Mouse (Mus musculus) ZHBTc4 (cell line): ENCODE results near the gene Tmem131l.
"Not testable (repeated sequence)": the region's sequence is repeated elsewhere in the genome, so short reads cannot be mapped to it uniquely, and the experiment has no call there.

ENCODE experiments used
- DNase-seq: peaks from one replicate; pipeline ENCODE4 v3.0.0-alpha.2; 2011; ENCODE audit warnings: low read depth, low spot score

Tmem131l gene

DNA sequence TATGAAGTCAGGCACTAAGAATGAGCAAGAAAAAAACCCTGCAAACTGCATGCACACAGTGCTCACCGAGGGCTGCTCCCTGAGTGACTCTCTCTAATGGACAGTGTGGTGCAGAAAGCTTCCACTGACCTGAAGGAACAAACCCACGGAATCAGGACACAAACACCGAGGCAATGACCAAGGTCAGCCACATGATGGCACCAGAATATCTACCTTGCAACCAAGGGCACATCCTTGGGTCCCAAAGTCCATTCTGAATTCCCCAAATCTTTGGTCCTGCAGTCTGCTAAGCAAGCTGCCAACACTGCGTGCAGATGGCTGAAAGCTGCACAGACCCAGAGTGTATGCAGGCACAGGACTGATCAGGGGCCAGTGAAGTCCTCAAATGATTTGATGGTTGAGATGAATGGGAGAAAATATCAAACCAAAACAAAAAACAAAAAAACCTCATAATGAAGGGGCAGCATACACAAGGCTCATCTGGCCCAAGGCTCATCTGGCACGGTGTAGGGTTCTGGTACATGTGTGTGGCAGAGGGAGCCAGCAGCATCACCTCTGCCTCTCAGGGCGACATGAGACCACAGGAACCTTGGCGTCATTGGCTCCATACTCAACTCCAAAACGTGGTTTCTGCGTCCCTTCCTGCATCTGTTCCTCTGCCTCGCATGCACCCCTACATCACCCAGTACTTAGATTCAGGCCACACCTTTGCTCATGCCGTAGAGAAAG, 124.0 kb downstream of the Tmem131l start:
- DNase-seq, result peak; percentile 71

DNA sequence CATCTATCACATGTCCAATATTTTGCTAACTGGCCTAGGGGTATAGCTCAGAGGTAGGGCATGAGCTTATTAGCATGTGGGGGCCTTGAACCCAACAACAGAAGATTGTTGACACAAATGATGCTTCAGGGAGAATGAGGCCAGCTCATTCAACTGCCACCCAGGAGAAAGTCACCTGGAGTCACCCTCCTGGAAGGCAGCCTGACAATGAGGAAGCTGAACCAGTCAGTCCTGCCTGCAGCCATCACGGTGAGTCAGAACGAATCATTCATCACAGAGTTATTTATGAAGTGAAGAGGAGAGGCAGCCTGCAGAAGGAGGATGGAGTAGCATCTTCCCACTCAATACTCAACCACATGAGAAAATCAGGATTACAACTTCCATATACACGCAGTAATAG, 124.9 kb downstream of the Tmem131l start:
- DNase-seq, result no peak

DNA sequence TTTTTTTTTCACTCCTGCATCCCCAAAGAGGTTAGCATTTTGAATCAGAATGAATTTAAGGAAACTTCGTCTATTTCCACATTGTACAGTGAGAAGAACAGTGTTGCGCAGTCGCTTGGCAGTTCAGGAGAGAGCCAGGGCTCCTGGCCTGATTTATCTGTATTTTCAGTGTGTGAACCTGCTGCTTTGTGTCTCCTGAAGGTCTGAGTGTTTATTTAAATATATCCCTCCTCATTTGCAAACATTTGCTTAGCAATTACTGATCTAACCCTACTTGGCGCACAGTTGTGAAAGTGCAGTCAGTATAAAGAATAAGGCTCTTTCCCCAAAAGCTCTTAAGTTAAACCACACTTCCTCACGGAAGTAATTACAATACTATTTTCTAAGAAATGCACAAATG, 129.3 kb downstream of the Tmem131l start:
- no peak for DNase-seq

DNA sequence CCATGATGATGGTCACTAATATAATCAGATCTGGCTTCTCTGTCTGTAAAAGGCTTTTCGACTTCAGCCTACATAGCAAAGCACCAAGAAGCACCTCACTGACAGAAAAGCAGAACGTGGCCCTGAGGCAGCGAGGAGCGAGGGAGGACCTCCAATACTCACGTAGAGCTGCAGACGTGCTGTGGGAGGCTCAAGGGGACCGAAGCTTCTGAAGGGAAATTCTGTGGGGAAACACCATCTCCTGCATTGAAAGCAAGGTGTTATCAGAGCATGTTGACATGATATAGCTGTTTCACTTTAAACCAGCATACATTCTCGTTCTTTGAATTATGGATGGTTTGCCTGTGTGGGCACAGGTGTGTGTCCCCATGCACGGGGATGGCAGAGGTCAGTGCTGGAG, 133.8 kb downstream of the Tmem131l start:
- DNase-seq, result no peak

DNA sequence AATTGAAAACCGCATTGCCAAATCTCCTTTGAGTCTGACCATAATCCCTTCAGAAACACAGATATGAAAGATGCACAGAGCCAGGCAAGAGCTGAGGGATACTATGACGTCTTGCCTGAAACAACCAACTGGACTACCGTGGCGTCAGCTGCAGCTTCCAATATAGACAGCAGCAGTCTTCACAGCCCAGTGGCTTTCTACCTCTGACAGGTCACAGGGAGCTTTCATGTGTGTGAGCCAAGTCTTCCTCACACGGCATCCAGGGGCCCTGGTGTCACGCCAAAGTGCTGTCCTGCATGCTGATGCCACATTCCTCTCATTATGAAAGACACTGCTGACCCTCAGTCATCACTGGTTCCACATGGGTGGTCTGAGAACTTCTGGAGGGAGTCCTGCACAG, 134.8 kb downstream of the Tmem131l start:
- no peak for DNase-seq

DNA sequence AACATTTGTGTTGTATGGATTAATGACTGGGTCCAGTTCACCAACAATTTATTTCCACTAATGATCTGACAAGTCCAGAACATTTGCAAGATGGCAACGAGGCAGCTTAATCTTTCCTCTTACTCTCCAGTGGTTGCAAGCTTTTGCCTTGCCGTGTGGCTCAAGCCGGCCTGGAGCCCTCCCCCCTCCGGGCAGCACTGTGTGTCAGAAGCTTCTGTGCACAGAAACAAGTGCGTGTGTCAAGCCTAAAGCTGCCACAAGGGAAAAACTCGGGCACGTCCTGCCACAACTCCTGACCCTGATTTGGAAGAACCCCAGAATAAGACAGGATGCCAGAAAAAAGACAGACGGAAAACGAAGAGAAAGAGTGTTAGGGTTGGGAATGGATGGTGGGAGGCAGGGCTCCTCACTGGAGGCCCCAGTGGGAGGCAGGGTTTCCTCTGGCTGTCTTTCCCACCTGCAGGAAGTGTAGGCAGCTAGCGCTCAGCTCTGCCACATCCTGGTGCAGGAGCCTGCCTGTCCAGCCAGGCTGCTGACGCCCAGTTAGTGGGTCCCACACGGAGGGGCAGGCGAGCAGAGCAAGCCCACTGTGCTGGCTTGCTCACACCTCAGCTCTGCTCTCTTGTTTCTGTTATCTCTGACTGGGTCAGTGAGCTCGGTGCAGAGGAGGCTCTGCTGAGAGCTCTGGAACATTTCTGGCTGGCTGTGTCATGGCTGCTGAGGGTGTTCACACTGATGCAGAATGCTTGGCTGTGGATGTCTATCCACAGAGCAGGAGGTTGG, 135.6 kb downstream of the Tmem131l start:
- no peak for DNase-seq

DNA sequence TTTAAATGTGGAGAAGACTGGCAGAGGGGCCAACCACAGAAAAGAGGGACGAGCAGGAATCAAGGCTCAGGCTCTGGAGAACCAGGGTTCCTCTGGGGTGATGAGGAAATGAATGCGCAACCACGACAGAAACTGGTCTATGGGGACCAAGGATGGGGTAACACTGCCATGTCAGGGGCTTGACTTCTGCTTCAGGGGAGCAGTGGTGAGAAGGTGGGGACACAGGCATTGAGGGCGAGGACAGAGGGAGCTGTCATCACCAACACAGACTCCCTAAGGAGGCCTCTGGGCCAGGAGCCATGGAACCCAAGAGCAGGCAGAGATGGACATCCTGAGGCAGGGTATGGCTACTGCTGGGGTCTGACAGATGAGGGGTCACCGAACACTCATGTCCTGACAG, 137.0 kb downstream of the Tmem131l start:
- DNase-seq, result no peak

DNA sequence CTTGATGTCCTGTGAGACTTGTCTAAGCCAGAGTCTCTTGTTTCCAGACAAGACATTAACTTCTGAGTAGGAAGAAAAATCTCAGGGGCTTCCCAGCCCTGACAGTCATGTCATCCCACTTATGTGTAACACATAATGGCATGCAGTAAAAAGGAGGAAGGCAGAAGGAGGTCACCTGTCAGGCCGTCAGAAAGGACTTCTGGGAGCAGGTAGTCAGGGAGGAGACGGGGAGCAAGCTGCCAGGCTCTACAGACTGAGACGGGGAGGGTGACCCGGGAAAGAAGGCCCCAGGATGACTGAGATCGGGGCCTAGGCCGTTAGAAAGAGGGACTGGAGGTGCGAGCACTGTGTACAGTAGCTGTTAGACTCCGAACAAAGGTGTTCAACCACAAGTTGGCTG, 137.5 kb downstream of the Tmem131l start:
- no peak for DNase-seq

DNA sequence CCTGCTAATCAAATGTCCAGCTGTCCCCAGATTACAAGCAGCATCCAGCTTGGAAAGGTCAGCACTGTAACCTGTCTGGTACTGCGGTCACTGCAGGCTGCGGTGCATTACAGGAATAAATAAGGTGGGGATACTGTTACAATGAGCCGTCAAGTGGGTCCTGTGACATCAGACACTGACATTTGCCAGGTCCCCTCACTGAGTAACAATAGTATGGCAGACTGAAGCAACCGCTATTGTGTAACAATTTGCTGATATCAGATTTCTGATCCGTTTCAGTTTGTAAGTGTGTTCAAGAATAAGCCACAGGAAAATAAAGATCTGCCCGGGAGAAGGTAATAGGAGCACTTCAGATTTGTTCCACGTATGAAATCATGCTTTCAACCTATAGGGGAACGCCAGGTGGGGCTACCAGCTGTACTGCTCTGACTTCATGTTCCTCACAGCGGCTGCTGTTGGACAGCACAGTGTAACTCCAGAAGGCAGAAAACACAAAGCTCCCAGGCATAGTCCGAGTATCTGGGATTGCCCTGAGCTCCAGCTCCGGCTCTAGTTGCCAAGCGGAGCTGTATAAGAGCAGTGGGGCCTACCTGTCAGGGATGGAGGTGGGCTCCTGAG, 139.1 kb downstream of the Tmem131l start:
- DNase-seq, result no peak

DNA sequence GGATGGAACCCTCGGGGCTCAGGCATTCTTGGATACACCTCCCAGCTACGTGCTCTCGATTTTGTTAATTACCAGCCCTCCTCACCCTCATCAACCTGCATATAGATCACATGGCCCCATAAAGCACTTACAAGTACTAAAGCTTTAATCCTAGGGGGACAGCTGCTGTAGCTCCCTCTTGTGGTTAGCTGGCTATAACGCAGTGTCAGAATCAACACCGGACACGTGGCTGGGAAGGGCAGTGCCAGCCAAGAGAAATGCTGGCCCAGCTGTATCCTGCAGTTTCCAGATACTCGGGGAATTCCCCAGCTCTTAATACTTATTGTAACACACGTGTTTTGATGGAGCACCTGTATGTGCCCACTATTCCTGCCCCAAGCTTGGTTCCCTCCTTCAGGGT, 140.4 kb downstream of the Tmem131l start:
- peak; percentile 79 for DNase-seq

DNA sequence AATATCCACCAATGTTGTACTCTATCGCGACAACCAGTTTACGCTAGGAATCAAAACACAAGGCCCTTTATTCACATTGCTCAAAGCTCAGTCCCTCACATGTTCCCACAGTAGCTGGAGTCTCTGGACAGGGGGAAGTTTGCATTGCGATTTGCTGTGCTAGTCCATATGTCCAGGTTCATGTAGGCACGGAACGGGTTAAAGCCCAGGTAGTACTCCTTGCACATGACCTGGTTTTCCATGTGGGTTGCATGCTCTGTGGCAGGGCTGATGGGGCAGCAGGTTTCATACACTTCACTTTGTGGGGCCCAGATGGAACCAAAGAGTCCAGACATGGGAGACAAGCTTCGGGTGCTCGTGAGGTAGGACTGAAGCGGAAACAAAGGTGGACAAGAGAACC, 141.7 kb downstream of the Tmem131l start:
- DNase-seq, result no peak

DNA sequence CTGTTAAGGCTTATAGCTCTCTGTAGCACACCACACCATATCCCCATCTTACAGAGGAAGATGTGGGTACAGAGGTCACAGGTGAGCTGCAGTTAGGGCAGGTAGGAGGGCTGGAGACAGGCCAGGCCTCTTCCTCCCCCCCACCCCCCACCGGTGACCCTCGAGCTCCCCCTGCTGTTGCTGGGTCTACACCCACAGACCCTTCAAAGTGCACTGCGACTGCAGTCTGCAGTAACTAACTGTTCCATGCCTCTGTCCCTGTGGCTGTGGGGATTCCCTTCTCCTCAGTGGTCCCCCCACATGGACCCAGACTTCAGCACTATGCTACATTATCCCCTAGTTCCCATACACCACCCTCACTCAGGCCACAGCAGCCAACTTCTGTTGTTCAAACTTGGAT, 144.2 kb downstream of the Tmem131l start:
- DNase-seq, result peak; percentile 74

DNA sequence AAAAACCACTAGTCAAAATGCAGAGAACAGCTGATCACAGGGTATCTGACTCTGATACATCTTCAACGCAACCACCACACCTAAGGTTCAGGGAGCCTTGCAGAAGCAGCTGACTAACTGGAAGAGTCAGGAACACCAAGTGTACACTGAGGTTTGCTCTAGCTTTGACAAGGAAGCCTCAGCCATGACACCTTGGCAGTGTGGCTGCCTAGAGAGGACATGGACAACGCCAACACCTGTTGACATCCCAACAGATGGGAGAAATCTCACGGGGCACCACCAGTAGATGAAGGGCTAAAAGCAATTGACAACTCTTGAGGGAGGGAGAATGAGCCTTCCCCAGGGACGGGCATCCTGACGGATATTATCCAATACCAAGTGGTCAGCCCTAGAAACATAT, 144.9 kb downstream of the Tmem131l start:
- DNase-seq, result no peak

DNA sequence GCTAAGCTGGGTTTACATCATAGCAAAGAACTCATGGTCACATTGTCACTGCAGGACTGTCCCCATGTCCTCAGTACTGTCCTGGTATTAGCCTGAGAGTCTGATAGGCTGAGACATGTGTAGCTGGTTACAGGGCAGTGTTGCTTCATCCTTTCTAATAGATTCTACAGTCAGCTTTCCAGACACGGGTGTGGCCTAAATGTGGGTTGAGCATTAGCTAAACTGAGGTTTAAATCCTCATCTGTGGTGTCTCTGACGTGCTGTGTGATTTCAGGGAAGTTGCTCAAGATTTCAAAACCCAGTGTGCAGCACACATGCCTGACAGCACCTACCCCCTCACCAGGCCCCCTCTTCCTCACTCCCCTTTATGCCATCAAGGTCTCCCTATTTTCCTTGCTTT, 154.8 kb downstream of the Tmem131l start:
- DNase-seq, result no peak

DNA sequence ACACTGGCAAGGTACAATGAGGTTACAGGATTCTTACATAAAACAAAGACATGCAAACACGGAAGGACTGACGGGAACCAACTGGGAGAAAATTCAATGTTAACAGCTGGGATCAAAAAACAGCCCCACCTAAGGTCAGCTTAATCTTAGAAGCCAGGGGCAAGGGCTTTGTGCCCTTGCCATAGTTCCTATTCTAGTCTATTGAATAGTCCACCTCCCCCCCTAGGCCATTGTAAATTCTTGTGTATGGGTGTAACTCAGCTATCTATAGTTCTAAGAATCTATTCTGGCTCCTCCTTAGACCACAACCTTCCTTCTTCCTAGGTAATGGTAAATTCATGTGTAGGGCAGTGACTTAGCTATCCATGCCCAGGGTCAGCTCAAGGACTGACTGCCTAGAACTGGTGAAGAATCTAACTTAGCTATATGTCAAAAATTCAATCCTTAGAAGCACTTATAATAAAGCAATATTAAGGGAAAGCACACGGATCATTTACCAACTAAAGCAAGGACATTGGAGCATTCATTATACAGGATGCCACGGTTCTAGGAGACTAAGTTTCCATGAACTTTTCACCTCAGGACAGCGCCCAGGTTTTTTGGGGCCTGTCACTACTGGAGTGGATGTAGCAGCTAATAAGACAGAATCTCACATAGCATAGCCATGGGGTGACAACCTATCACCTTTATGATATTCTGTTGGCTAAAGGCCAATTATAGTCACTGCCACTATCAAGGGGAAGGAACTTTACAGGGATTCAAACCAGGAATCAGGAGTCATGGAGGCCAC, 160.5 kb downstream of the Tmem131l start:
- peak; percentile 89 for DNase-seq

DNA sequence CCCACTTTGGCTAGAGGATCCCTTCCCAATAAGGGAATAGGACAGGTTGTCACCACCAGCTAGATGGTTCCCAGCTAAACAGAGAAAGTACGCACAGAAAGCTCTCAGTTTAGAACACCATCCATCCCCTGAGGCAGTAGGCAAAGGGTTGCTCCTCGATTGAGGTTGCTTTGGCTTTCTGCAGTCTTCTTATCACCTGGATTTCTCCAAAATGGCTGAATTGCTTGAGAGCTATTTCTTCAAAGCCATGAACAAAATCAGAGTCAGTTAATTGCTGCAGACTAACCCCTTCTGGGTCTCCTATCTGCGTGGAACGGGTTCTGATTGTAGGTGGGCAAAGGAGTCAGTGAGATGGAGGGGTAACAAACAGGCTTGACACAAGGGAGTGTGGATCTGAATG, 161.2 kb downstream of the Tmem131l start:
- DNase-seq, result peak; percentile 55

DNA sequence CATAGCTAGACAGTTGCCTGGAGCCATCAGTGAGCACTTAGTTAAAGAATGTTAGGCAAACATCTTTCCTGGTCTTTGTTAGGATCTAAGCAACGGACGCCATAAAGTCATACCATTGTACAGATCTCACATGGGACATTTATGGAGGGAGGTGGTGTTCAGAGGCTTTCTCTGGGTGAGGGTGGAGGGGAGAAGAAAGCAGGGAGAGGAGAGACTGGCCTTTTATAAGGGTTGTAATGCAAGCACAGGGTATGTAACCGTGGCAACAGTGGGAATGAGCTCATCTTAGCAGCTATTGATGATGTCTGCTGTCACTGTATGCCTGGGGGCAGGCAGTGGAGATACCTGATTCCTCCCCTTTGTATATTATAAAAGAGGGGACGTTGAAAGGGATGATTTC, 163.7 kb downstream of the Tmem131l start:
- peak; percentile 40 for DNase-seq

DNA sequence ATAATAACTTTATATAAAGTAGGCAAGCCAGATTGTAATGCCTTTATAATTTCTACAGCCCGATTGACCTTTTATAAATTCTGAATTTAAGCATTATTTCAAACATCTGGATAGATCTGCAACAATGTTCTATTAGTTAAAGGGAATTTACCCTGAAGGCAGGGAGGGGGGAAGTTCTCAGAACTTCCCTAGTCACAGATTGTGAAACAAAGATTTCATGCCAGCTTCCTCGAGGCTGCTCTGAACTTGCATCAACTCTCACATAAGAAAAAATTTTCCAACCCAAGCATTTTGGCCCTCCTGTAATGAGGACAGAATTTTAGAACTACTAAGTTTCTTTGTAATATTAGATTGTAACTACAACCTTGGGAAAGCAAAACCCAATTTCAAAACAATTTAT, 164.9 kb downstream of the Tmem131l start:
- DNase-seq, result not testable (repeated sequence)

DNA sequence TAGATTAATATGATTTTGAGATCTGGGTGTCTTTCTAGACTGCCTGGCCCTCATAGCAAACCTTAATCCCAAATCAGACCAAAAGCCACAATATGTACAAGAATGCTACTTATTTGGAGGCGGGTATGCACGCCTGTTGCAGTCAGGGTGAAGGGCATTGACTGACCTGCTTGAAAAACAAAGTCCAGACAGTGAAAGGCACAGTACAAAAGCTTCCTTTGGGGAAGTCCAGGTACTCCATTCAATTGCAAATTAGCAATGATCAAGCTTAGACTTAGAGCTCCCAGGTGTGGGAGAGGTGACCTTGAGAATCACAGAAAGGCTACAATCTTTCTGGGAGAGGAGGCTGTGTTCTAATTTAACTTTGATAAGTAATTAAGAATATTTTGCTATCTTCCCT, 167.1 kb downstream of the Tmem131l start:
- DNase-seq, result peak; percentile 92

DNA sequence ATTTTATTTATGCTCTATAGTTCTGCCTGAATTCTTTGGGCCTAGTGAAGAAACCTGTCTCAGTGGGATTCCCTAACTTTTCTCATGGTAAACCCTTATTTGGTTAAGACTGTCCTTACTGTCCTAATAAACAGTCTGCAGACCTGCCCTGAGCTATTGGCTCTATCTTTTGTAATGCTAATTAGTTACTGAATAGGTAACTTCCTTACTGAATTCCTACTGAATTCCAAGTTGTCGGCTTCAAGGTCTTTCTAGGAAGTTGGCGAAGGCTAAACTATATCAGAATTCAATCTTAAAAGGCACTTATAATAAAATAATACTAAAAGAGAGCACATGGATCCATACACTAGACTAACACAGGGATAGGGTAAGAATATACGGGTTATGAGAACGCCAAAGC, 168.0 kb downstream of the Tmem131l start:
- DNase-seq, result peak; percentile 86

DNA sequence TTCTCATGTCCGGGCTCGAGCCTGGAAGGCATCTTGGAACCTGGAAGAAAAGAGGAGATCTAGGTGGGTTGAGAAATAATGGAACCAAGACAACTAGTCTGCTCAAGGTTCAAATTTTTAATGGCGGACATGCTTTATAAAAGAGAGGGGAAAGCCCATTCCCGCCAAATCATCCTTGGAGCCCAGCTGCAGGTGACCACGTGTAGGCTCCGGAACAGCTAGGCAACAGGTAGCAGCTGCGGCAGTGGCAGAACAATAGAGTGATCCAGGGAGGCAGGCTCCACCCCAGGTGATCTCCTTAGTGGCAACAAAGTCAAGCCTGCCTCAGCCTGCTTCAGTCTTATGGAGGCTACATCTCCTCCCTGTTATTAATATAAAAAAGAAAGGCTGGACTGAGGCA, 168.4 kb downstream of the Tmem131l start:
- peak; percentile 57 for DNase-seq

DNA sequence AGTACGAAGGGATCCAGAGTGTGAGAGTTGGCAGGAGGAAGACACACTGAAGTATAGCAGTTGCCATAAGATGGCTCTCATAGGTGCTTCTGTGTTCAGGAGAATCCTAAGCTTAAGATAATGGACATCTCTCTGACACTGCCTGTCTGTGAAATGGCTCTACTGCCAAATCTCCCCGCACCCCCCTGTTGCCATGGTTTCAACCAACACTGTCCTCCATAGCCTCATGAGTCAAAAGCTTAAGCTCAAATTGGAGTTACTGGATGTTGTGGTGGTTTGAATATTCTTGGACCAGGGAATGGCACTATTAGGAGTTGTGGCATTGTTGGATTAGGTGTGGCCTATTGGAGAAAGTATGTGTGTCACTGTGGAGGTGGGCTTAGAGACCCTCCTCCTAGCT, 170.2 kb downstream of the Tmem131l start:
- peak; percentile 64 for DNase-seq
